In the genomic region with DNA sequence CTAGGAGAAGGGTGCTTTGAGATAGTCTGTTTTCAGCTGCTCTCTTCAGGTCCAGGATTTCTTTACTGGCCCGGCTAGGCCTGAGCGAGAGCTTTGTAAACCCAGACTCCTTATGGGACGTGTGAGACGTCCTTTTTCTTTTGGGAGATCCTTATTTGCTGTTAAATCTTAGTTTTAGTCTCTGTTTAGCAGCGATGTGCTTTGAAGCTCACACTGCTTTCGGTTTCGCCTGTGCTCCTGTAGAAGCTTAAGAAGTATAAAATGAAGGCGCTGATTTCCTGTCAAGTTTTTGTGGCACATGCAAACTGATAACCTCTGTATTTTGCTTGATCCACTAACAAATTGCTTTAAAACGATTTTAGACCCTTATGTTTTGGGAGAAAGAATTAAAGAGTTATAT, we compare ENCODE assay signal across 8 mouse cellular contexts. TPM values are rescaled to one million over a fixed set of nuclear protein-coding genes. Genes with fewer than 3 reads are reported as not detected.
A peak's percentile ranks its signal among the peaks of the same experiment; 100 is the strongest.
DNase-seq lines count a peak whose midpoint lies in the region; ATAC-seq and TF ChIP-seq lines count a peak whose summit lies in the region.

No protein-coding gene starts in this region.

- WGBS in heart, embryonic 16.5 days = 1% methylated on average over 9 of the region's 9 CpGs
- WGBS in hindbrain, embryonic 14.5 days = 2% methylated on average over 9 of the region's 9 CpGs
- under 1% methylated on average over 9 of the region's 9 CpGs for WGBS in midbrain, embryonic 13.5 days

- TF ChIP-seq RAD21 in MEL (IDR thresholded peaks at IDR 0.05; ENCODE audit: low read depth, low read length) = no peak

- H3K4me1 ChIP-seq in heart, embryonic 16.5 days (ENCODE audit: control insufficient read depth, insufficient read depth, low read length) = peaks cover 10% of the 10 kb centered on the region
- H3K4me1 ChIP-seq in MEL (ENCODE audit: control insufficient read depth in 1 of 2, insufficient read depth in 2 of 2, low read length in 2 of 2) = peaks cover 0 to 3% of the 10 kb centered on the region in 2 experiments; a peak in 3 of 4 replicates
- H3K4me1 ChIP-seq in hindbrain, embryonic 14.5 days (replicated peaks; ENCODE audit: control insufficient read depth, insufficient read depth, low read length) = peaks cover 14% of the 10 kb centered on the region; the same call in 1 of the 2 replicates
- peaks cover 21% of the 10 kb centered on the region for H3K4me1 ChIP-seq in midbrain, embryonic 13.5 days (replicated peaks)

- H3K9me3 ChIP-seq in heart, embryonic 16.5 days (replicated peaks; ENCODE audit: control insufficient read depth, low read length) = no peaks in the 10 kb centered on the region
- no peaks in the 10 kb centered on the region for H3K9me3 ChIP-seq in MEL (replicated peaks; ENCODE audit: insufficient read depth, low read length)
- no peaks in the 10 kb centered on the region for H3K9me3 ChIP-seq in hindbrain, embryonic 14.5 days (ENCODE audit: control insufficient read depth, low read length)
- no peaks in the 10 kb centered on the region for H3K9me3 ChIP-seq in midbrain, embryonic 13.5 days

- no peak for TF ChIP-seq POLR2A in MEL (IDR thresholded peaks at IDR 0.05; ENCODE audit: control insufficient read depth in 1 of 2, insufficient read depth in 1 of 2, low read depth in 1 of 2, low read length in 2 of 2, poor library complexity in 1 of 2)

- H3K9ac ChIP-seq in heart, embryonic 16.5 days (ENCODE audit: low read length) = peak overlapping the region; percentile 97
- peak overlapping the region; percentile 76 for H3K9ac ChIP-seq in MEL (ENCODE audit: control insufficient read depth, low read depth, low read length, poor library complexity, severe bottlenecking)
- H3K9ac ChIP-seq in hindbrain, embryonic 14.5 days = peak overlapping the region; percentile 94
- H3K9ac ChIP-seq in midbrain, embryonic 13.5 days (replicated peaks) = peak overlapping the region; percentile 89

- no peak for ATAC-seq in heart, embryonic 16.5 days (replicated peaks; ENCODE audit: extremely low read depth, insufficient read depth, low FRiP score)
- ATAC-seq in hindbrain, embryonic 14.5 days (ENCODE audit: low FRiP score) = no peak
- ATAC-seq in midbrain, embryonic 13.5 days = no peak

- H3K79me2 ChIP-seq in MEL (ENCODE audit: control insufficient read depth, insufficient read depth, low read length, poor library complexity) = peaks cover 35% of the 10 kb centered on the region

- no peaks in the 10 kb centered on the region for H3K27me3 ChIP-seq in heart, embryonic 16.5 days (ENCODE audit: control insufficient read depth, insufficient read depth, low read length)
- no peaks in the 10 kb centered on the region for H3K27me3 ChIP-seq in MEL (ENCODE audit: control insufficient read depth in 1 of 2, insufficient read depth in 2 of 2, low read length in 2 of 2)
- H3K27me3 ChIP-seq in hindbrain, embryonic 14.5 days (ENCODE audit: control insufficient read depth, insufficient read depth, low read length) = no peaks in the 10 kb centered on the region
- no peaks in the 10 kb centered on the region for H3K27me3 ChIP-seq in midbrain, embryonic 13.5 days

- DNase-seq in heart, adult 9 months (ENCODE audit: low spot score in 2 of 2) = no peak
- DNase-seq in MEL (ENCODE audit: low read depth, low spot score) = no peak
- DNase-seq in hindbrain, embryonic 14.5 days (ENCODE audit: low spot score) = no peak
- no peak for DNase-seq in left cerebral cortex, postnatal 14 days (ENCODE audit: low spot score in 2 of 2)
- no peak for DNase-seq in frontal cortex, postnatal 10 days (ENCODE audit: low spot score in 2 of 2)
- no peak for DNase-seq in urinary bladder, adult 18-20 months (ENCODE audit: low spot score in 2 of 2)

- H3K4me2 ChIP-seq in heart, embryonic 16.5 days (ENCODE audit: low read depth, low read length) = peak overlapping the region; percentile 79
- peak overlapping the region; percentile 82 for H3K4me2 ChIP-seq in hindbrain, embryonic 14.5 days (replicated peaks)
- peak overlapping the region; percentile 79 for H3K4me2 ChIP-seq in midbrain, embryonic 13.5 days (replicated peaks)

- peaks cover 16% of the 10 kb centered on the region for H3K36me3 ChIP-seq in heart, embryonic 16.5 days (ENCODE audit: control insufficient read depth, insufficient read depth)
- peaks cover 9 to 24% of the 10 kb centered on the region in 2 experiments for H3K36me3 ChIP-seq in MEL (ENCODE audit: control insufficient read depth in 1 of 2, insufficient read depth in 2 of 2, low read length in 2 of 2)
- H3K36me3 ChIP-seq in hindbrain, embryonic 14.5 days (replicated peaks; ENCODE audit: control insufficient read depth, insufficient read depth) = peaks cover 37% of the 10 kb centered on the region
- H3K36me3 ChIP-seq in midbrain, embryonic 13.5 days = peaks cover 23% of the 10 kb centered on the region

- peak overlapping the region; percentile 100 for H3K4me3 ChIP-seq in heart, embryonic 16.5 days (ENCODE audit: low read length)
- peak overlapping the region; percentile 61 to 81 for H3K4me3 ChIP-seq in MEL (ENCODE audit: control insufficient read depth in 1 of 2, insufficient read depth in 1 of 2, low read depth in 2 of 2, low read length in 2 of 2)
- peak overlapping the region; percentile 82 for H3K4me3 ChIP-seq in hindbrain, embryonic 14.5 days (replicated peaks; ENCODE audit: low read length)
- peak overlapping the region; percentile 89 for H3K4me3 ChIP-seq in midbrain, embryonic 13.5 days (replicated peaks)

- intact Hi-C loops in left cerebral cortex, postnatal 14 days (cut with DNase I) = no loop called here

- peak overlapping the region; percentile 74 for H3K27ac ChIP-seq in heart, embryonic 16.5 days (ENCODE audit: low read length)
- peak overlapping the region; percentile 55 for H3K27ac ChIP-seq in MEL (ENCODE audit: control insufficient read depth, low read depth, low read length)
- 0 out of 2 replicates have a peak overlapping the region, but pooled peaks have one; percentile 14 for H3K27ac ChIP-seq in hindbrain, embryonic 14.5 days
- H3K27ac ChIP-seq in midbrain, embryonic 13.5 days = peak overlapping the region; percentile 32; the same call in 1 of the 2 replicates

- TF ChIP-seq EP300 in MEL (IDR thresholded peaks at IDR 0.05; ENCODE audit: low read depth in 1 of 2, low read length in 2 of 2) = no peak

- TF ChIP-seq CTCF in MEL (IDR thresholded peaks at IDR 0.05 in 2 of 3, conservative IDR thresholded peaks at IDR 0.05 in 1 of 3; ENCODE audit: control insufficient read depth in 1 of 3, insufficient read depth in 1 of 3, low read depth in 2 of 3, low read length in 3 of 3, poor library complexity in 1 of 3, severe bottlenecking in 1 of 3) = no peak

TF ChIP-seq in MEL, 35 proteins besides CTCF, POLR2A, EP300 and RAD21:
- TF ChIP-seq ZMIZ1 (IDR thresholded peaks at IDR 0.05; ENCODE audit: low read depth, low read length) = 0 out of 2 replicates have a peak, but pooled peaks have one; percentile 16
- TF ChIP-seq MEF2A (IDR thresholded peaks at IDR 0.05; ENCODE audit: extremely low read depth, insufficient replicate concordance, low read depth, low read length, poor library complexity, severe bottlenecking) = no peak
- TF ChIP-seq BHLHE40 (IDR thresholded peaks at IDR 0.05; ENCODE audit: borderline replicate concordance, low read depth, low read length) = no peak
- peak; percentile 2; the same call in 1 of the 2 replicates for TF ChIP-seq MXI1 (IDR thresholded peaks at IDR 0.05; ENCODE audit: low read depth, low read length)

RNA-seq across cellular contexts. Expression of a gene that starts 0.5 kb away (rescaled TPM):
- 148 and 155 TPM in 2 replicates for polyA plus RNA-seq in heart, embryonic 16.5 days (2015; fragmentation: Nextera tagmentation; extraction: Ambion mirVana)
- total RNA-seq in MEL (2012; rRNA removed) = 139 and 156 TPM in 2 replicates
- polyA plus RNA-seq in MEL (2012; ENCODE audit: insufficient read depth in 1 of 2, insufficient read length in 2 of 2, low read depth in 1 of 2, low replicate concordance in 2 of 2, missing spikeins in 1 of 2) = 100 to 1,000 TPM in 1 of 2 experiments, not detected in 1; 174 TPM
- polyA plus RNA-seq in hindbrain, embryonic 14.5 days (2014; fragmentation: Nextera tagmentation; extraction: Ambion mirVana) = 167 and 185 TPM in 2 replicates
- 197 and 201 TPM in 2 replicates for polyA plus RNA-seq in midbrain, embryonic 13.5 days (2015; fragmentation: Nextera tagmentation; extraction: Ambion mirVana)
- 10 to 100 TPM; 57.6 to 60.0 TPM for total RNA-seq in left cerebral cortex, postnatal 14 days (2021)

RNA-seq across cellular contexts. Expression of a gene that starts 0.6 kb away (rescaled TPM):
- polyA plus RNA-seq in heart, embryonic 16.5 days (2015; fragmentation: Nextera tagmentation; extraction: Ambion mirVana) = 103 and 113 TPM in 2 replicates
- 58.2 and 69.9 TPM in 2 replicates for total RNA-seq in MEL (2012; rRNA removed)
- polyA plus RNA-seq in MEL (2012; ENCODE audit: insufficient read depth in 1 of 2, insufficient read length in 2 of 2, low read depth in 1 of 2, low replicate concordance in 2 of 2, missing spikeins in 1 of 2) = 10 to 100 TPM in 1 of 2 experiments, not detected in 1; 89.7 TPM
- 114 and 122 TPM in 2 replicates for polyA plus RNA-seq in hindbrain, embryonic 14.5 days (2014; fragmentation: Nextera tagmentation; extraction: Ambion mirVana)
- 127 and 135 TPM in 2 replicates for polyA plus RNA-seq in midbrain, embryonic 13.5 days (2015; fragmentation: Nextera tagmentation; extraction: Ambion mirVana)
- total RNA-seq in left cerebral cortex, postnatal 14 days (2021) = 10 to 100 TPM; 30.4 to 36.4 TPM

RNA-seq across cellular contexts. Expression of a gene that starts 16.4 kb away (rescaled TPM):
- polyA plus RNA-seq in heart, embryonic 16.5 days (2015; fragmentation: Nextera tagmentation; extraction: Ambion mirVana) = 17.5 and 19.2 TPM in 2 replicates
- 14.7 and 15.9 TPM in 2 replicates for total RNA-seq in MEL (2012; rRNA removed)
- 10 to 100 TPM in 1 of 2 experiments, not detected in 1; 17.4 TPM for polyA plus RNA-seq in MEL (2012; ENCODE audit: insufficient read depth in 1 of 2, insufficient read length in 2 of 2, low read depth in 1 of 2, low replicate concordance in 2 of 2, missing spikeins in 1 of 2)
- 40.9 and 42.2 TPM in 2 replicates for polyA plus RNA-seq in hindbrain, embryonic 14.5 days (2014; fragmentation: Nextera tagmentation; extraction: Ambion mirVana)
- 44.5 and 44.7 TPM in 2 replicates for polyA plus RNA-seq in midbrain, embryonic 13.5 days (2015; fragmentation: Nextera tagmentation; extraction: Ambion mirVana)
- 10 to 100 TPM; 20.7 to 22.4 TPM for total RNA-seq in left cerebral cortex, postnatal 14 days (2021)

Comparison
In these comparisons a context has a peak if more than half of its experiments do, and no peak if none do; other contexts are left out.
1. H3K27ac ChIP-seq: peak in every context shown above with its lines; median percentile 74 in heart, embryonic 16.5 days; 55 in MEL; 32 in midbrain, embryonic 13.5 days; 14 in hindbrain, embryonic 14.5 days.